In genomic region chr3:109726776-109727175, GRCm38 (mm10) we compare ENCODE assay signal across 20 mouse cellular contexts.
"Had no signal": no experiment of that assay in that cellular context is flagged by ENCODE, and none has a peak within 500 bp of the region (broad histone marks: within the 10 kb centered on the region; RNA-seq: fewer than 3 reads in every experiment).

No protein-coding gene starts in this region.

- H3K9ac ChIP-seq: limb, embryonic 13.5 days; liver, embryonic 12.5 days; liver, embryonic 15.5 days; midbrain, embryonic 13.5 days; neural tube, embryonic 12.5 days had no signal

- H3K4me1 ChIP-seq: limb, embryonic 10.5 days; liver, embryonic 12.5 days; liver, embryonic 15.5 days; neural tube, embryonic 12.5 days had no signal

- H3K27me3 ChIP-seq: liver, embryonic 12.5 days; liver, embryonic 15.5 days; midbrain, embryonic 13.5 days; neural tube, embryonic 12.5 days had no signal

- DNase-seq: kidney, adult 18-20 months; kidney, adult 9 months; kidney, postnatal 14 days; kidney, postnatal 4 days; layer of hippocampus, adult 9-11 months; liver; lung, adult 18-20 months; retina, postnatal 1 day; right cerebral cortex, postnatal 25 days; thymus, adult 18-20 months; thymus, postnatal 36 days had no signal

- H3K4me2 ChIP-seq: limb, embryonic 13.5 days; liver, embryonic 12.5 days; liver, embryonic 15.5 days; midbrain, embryonic 13.5 days; neural tube, embryonic 12.5 days had no signal

- H3K36me3 ChIP-seq: limb, embryonic 10.5 days; limb, embryonic 13.5 days; liver, embryonic 12.5 days; liver, embryonic 15.5 days; midbrain, embryonic 13.5 days; neural tube, embryonic 12.5 days had no signal

- H3K4me3 ChIP-seq: layer of hippocampus, adult 2 months; limb, embryonic 10.5 days; limb, embryonic 13.5 days; liver, embryonic 12.5 days; liver, embryonic 15.5 days; midbrain, embryonic 13.5 days; neural tube, embryonic 12.5 days had no signal

- H3K27ac ChIP-seq: layer of hippocampus, adult 2 months; limb, embryonic 10.5 days; limb, embryonic 13.5 days; liver, embryonic 12.5 days; liver, embryonic 15.5 days; macrophage; midbrain, embryonic 13.5 days; neural tube, embryonic 12.5 days had no signal

- H3K9me3 ChIP-seq: limb, embryonic 10.5 days; limb, embryonic 13.5 days; liver, embryonic 12.5 days; liver, embryonic 15.5 days; midbrain, embryonic 13.5 days; neural tube, embryonic 12.5 days had no signal

- ATAC-seq: liver, embryonic 12.5 days; midbrain, embryonic 13.5 days; midbrain, embryonic 16.5 days had no signal
